1 mouse cellular context compared by ENCODE assay signal in genomic region chr17:46774131-46774472, GRCm38 (mm10).
TF ChIP-seq lines count a peak whose summit lies in the region.

No protein-coding gene starts in this region.

TF ChIP-seq in CH12.LX, 34 proteins besides CTCF, POLR2A, EP300 and RAD21 (continued from another document):
- TF ChIP-seq MAX (IDR thresholded peaks at IDR 0.05; ENCODE audit: low read length) (no peak), CHD1 (IDR thresholded peaks at IDR 0.05; ENCODE audit: low read depth, low read length) (no peak), ELF1 (IDR thresholded peaks at IDR 0.05; ENCODE audit: low read depth, low read length) (no peak), MXI1 (IDR thresholded peaks at IDR 0.05; ENCODE audit: low read depth, low read length) (no peak), MAFK (IDR thresholded peaks at IDR 0.05; ENCODE audit: insufficient replicate concordance, low read length) (no peak), ZKSCAN1 (IDR thresholded peaks at IDR 0.05; ENCODE audit: borderline replicate concordance, low read depth, low read length) (no peak)
